Mouse (Mus musculus) thymus, adult 18-20 months (tissue): ENCODE measurements around the gene Olfr1484.
"Not testable (repeated sequence)": the region's sequence is repeated elsewhere in the genome, so short reads cannot be mapped to it uniquely, and the experiment has no call there.

ENCODE experiments used
- DNase-seq, 2 experiments: peaks; one replicate each; pipeline ENCODE4 v3.0.0; 2022; ENCODE audit warnings: mixed read lengths in 2 of 2

Gene Olfr1484

GRCm38 (mm10) chr19:13583211-13583610 is at the start of gene Olfr1484:
TSS of gene Olfr1484 (plus strand) at chr19:13583511.
- DNase-seq: no peak

GRCm38 (mm10) chr19:13617075-13617474 is 33.8 kb downstream of the Olfr1484 start, which contains the start of gene Olfr1487:
TSS of gene Olfr1487 (plus strand) at chr19:13617375.
- DNase-seq: not testable (repeated sequence)

GRCm38 (mm10) chr19:13631321-13631720 is 48.0 kb downstream of the Olfr1484 start, which contains the start of gene Olfr1489:
TSS of gene Olfr1489 (plus strand) at chr19:13631621.
- no peak for DNase-seq
